Mouse (Mus musculus) bone marrow macrophage, adult 2 months (primary cell): ENCODE measurements around the gene Jmjd8.

Source experiments
- CTCF ChIP-seq: IDR thresholded peaks from 2 replicates; pipeline ENCODE4 v1.5.1; 2012; ENCODE audit warnings: low read depth, mild to moderate bottlenecking, low read length, moderate library complexity
- POLR2A ChIP-seq: IDR thresholded peaks from 2 replicates; pipeline ENCODE4 v1.6.1; 2012; ENCODE audit warnings: mild to moderate bottlenecking, low read depth, low read length, borderline replicate concordance

GRCm38 (mm10) chr17:25796211-25796771 lies 32.4 kb upstream of the Jmjd8 start:
- TF ChIP-seq POLR2A (no peak), CTCF (no peak)
